Mouse (Mus musculus) kidney, embryonic 15.5 days (tissue): ENCODE results near the gene Alox5. TPM values are rescaled to one million over a fixed set of nuclear protein-coding genes. Genes with fewer than 3 reads are reported as not detected.

Experiments
- ATAC-seq: fragments of 200-750 bp; cut with Nextera tagmentation; replicated peaks from 2 replicates; pipeline ENCODE4 v1.8.0; 2017; ENCODE audit warnings: moderate TSS enrichment; ENCODE audit not compliant: low FRiP score
- H3K27ac ChIP-seq: fragments of 300-500 bp; sonication (generic); 2 replicates; pipeline ENCODE4 v1.5.1; 2015; ENCODE audit warnings: mild to moderate bottlenecking, inconsistent platforms
- H3K27me3 ChIP-seq: fragments of 300-500 bp; sonication (generic); 2 replicates; pipeline ENCODE4 v1.6.1; 2015; ENCODE audit warnings: inconsistent platforms
- H3K36me3 ChIP-seq: fragments of 300-500 bp; sonication (generic); 2 replicates; pipeline ENCODE4 v1.6.1; 2015; ENCODE audit warnings: inconsistent platforms
- H3K4me1 ChIP-seq: fragments of 300-500 bp; sonication (generic); 2 replicates; pipeline ENCODE4 v1.6.1; 2015; ENCODE audit warnings: inconsistent platforms
- H3K4me2 ChIP-seq: fragments of 300-500 bp; sonication (generic); 2 replicates; pipeline ENCODE4 v1.6.1; 2015; ENCODE audit warnings: moderate library complexity, mild to moderate bottlenecking, inconsistent platforms
- H3K4me3 ChIP-seq: fragments of 300-500 bp; sonication (generic); replicated peaks from 2 replicates; pipeline ENCODE4 v1.5.1; 2015; ENCODE audit warnings: mild to moderate bottlenecking, inconsistent platforms
- H3K9ac ChIP-seq: fragments of 300-500 bp; sonication (generic); 2 replicates; pipeline ENCODE4 v1.6.1; 2015; ENCODE audit warnings: mild to moderate bottlenecking, inconsistent platforms
- H3K9me3 ChIP-seq: fragments of 300-500 bp; sonication (generic); replicated peaks from 2 replicates; pipeline ENCODE4 v1.6.1; 2016; ENCODE audit warnings: inconsistent platforms
- WGBS: fragments of 180-500 bp; shearing (Covaris S2); methylation state at CpG from one replicate; pipeline ENCODE4 v1.1.7; 2015; ENCODE audit warnings: mixed read lengths; 5-methylcytosine and 5-hydroxymethylcytosine counted together
- polyA plus RNA-seq: library from polyadenylated mRNA; unstranded; fragments of >200 nt; fragmentation: Nextera tagmentation; extraction: Ambion mirVana; gene quantifications from 2 replicates; pipeline ENCODE4 v1.2.1, GENCODE M21; 2015

The Alox5 gene
- polyA plus RNA-seq, 1 experiment from 2014 or later = 0.92 TPM

DNA sequence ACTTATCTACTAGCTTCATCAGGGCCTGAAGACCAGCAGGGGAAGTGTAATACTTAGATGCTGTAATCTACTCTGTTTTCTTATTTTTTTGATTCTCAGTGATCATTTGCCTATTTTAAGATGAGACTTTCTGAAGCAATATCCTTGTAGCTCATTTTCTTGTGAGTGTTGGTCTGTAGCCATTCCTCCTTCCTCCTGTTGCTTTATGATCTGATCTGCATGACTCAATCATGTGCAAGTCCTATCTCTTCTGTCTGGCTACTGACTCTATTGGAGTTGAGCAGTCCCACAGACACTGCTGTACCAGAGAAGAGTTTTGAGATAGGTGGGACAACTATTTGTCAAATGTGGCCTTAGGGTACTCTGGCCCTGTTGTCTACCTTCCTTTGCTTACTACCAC lies 86.4 kb downstream of the Alox5 start:
- no peak overlapping the region for H3K27ac ChIP-seq
- H3K9ac ChIP-seq = no peak overlapping the region
- peaks cover 11% of the 10 kb centered on the region; the same call in 1 of the 2 replicates for H3K36me3 ChIP-seq
- no peaks in the 10 kb centered on the region for H3K27me3 ChIP-seq
- peaks cover 6% of the 10 kb centered on the region; the same call in 1 of the 2 replicates for H3K4me1 ChIP-seq
- no peak overlapping the region for H3K4me2 ChIP-seq
- no peak overlapping the region for H3K4me3 ChIP-seq
- no peaks in the 10 kb centered on the region for H3K9me3 ChIP-seq
- ATAC-seq = no peak

DNA sequence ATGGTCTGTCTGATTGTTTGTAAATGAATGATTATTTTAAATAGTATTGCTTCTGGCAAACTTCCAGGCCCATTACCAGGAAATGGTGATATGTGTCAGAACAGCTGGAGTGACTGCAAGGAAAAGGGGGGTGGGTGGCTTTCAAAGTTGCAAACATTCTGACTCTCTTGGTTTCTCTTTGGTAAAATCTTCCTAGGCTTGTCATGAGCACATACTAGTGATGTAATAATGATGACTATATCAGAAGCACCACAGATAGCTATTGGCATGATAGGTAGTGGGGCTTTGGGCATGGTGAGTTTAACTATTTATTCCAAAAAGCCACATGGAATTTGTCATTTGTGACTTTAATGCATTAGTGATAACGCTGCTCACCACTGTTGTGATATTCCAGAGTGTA lies 86.8 kb downstream of the Alox5 start:
- no peak overlapping the region for H3K4me3 ChIP-seq
- WGBS = 92% methylated on average over 1 of the region's 1 CpGs
- H3K9me3 ChIP-seq = no peaks in the 10 kb centered on the region
- ATAC-seq = no peak
- H3K4me1 ChIP-seq = peaks cover 6% of the 10 kb centered on the region; the same call in 1 of the 2 replicates
- H3K27me3 ChIP-seq = no peaks in the 10 kb centered on the region
- H3K27ac ChIP-seq = no peak overlapping the region
- peaks cover 11% of the 10 kb centered on the region; the same call in 1 of the 2 replicates for H3K36me3 ChIP-seq
- H3K4me2 ChIP-seq = no peak overlapping the region
- no peak overlapping the region for H3K9ac ChIP-seq

DNA sequence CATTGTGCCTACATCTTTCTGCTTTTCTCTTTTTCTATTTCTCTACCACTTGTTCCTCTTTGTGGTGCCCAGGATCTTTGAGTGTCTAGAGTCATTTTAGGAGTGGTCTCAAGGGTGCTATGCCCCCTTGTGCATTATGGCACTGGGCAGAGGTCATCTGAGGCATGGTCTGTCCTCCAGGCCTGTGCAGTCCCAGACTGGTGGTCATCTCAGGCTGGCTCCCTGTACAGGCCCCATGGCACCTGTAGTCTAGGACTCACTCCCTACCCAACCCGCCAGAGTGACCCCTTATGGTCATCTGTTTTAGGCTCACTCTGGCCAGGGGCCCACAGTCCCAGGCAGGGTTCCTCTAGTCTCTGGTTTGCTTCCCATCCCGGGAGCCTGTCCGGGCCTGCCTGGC lies 89.5 kb downstream of the Alox5 start:
- no peak overlapping the region for H3K4me2 ChIP-seq
- H3K27me3 ChIP-seq = no peaks in the 10 kb centered on the region
- H3K9me3 ChIP-seq = no peaks in the 10 kb centered on the region
- no peak overlapping the region for H3K9ac ChIP-seq
- no peaks in the 10 kb centered on the region for H3K36me3 ChIP-seq
- no peak overlapping the region for H3K4me3 ChIP-seq
- WGBS = 89% methylated on average over 3 of the region's 3 CpGs
- H3K4me1 ChIP-seq = peaks cover 6% of the 10 kb centered on the region; the same call in 1 of the 2 replicates
- no peak overlapping the region for H3K27ac ChIP-seq
- no peak for ATAC-seq

DNA sequence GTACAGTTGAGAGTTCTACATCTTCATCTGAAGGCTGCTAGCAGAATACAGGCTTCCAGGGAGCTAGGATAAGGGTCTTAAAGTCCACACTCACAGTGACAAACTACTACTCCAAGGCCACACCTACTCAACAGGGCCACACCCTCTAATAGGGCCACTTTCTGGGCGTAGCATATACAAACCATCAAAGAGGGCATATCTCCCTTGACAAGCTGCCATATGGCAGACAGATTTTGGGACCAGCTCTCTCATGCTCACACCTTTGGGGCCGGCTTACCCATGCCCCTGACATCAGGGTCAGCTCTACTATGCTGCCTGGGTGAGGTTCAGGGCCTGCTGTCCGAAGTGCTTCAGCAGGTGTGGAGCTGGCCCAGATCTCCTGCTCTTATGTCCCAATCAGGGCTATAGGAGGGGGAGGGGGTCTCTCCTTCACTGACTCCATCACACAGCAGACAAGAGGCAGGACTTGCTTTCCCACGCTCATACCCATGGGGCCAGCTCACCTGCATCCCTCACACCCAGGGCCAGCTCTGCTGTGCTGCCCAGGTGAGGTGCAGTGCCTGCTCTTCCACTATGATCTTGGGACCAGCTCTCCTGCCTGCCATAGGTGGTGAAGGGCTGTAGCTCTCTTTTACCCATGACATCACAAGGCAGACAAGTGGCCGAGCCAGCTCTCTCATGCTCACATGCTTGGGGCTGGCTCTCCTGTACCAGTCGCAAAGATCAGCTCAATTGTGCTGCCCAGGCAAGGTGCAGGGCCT lies 90.6 kb downstream of the Alox5 start:
- Histone ChIP-seq H3K9ac (no peak overlapping the region), H3K4me3 (no peak overlapping the region), H3K36me3 (no peaks in the 10 kb centered on the region), H3K27me3 (no peaks in the 10 kb centered on the region), H3K4me1 (peaks cover 6% of the 10 kb centered on the region; the same call in 1 of the 2 replicates), H3K9me3 (no peaks in the 10 kb centered on the region), H3K4me2 (no peak overlapping the region), H3K27ac (no peak overlapping the region)
- ATAC-seq = peak; percentile 74
- WGBS = 89% methylated on average over 6 of the region's 6 CpGs

DNA sequence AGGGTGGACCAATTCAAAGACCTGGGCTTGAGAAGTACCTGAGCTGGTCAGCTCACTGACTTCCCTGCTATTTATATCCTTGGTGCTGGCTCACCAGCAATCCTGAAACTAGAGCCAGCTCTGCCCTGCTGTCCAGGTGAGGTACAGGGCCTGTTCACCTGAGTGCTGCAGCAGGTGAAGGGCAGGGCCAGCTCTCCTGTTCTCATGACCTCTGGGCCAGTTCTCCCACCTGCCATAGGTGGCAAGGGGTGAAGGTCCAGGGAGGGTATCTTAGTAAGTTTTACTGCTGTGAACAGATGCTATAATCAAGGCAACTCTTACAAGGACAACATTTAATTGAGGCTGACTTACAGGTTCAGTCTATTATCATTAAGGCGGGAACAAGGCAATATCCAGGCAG lies 91.2 kb downstream of the Alox5 start:
- H3K4me2 ChIP-seq = no peak overlapping the region
- no peaks in the 10 kb centered on the region for H3K9me3 ChIP-seq
- H3K27me3 ChIP-seq = no peaks in the 10 kb centered on the region
- ATAC-seq = no peak
- peaks cover 6% of the 10 kb centered on the region; the same call in 1 of the 2 replicates for H3K4me1 ChIP-seq
- H3K36me3 ChIP-seq = no peaks in the 10 kb centered on the region
- H3K9ac ChIP-seq = no peak overlapping the region
- 93% methylated on average over 1 of the region's 1 CpGs for WGBS
- no peak overlapping the region for H3K27ac ChIP-seq
- H3K4me3 ChIP-seq = no peak overlapping the region

DNA sequence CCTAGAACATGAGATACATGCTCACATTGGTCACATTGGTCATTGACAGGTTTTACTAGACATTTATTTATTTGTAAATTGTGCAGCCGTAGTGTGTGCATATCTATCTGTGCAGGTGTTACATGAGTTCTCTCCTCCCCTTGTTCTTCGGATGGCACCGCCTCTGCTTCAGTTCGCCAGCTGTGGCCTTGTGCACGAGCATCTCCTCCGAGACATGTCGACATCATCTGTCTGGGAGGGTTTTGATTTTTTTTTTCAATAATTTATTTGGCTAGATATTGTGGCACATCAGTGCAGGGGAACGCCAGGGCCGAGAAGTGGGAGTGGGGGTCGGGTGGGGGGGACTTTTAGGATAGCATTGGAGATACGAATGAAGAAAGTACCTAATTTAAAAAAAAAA lies 93.0 kb downstream of the Alox5 start:
- ATAC-seq = no peak
- Histone ChIP-seq H3K9ac (no peak overlapping the region), H3K4me1 (peaks cover 6% of the 10 kb centered on the region; the same call in 1 of the 2 replicates), H3K9me3 (no peaks in the 10 kb centered on the region), H3K4me2 (no peak overlapping the region), H3K36me3 (no peaks in the 10 kb centered on the region), H3K27me3 (no peaks in the 10 kb centered on the region), H3K27ac (no peak overlapping the region), H3K4me3 (no peak overlapping the region)
- WGBS = 83% methylated on average over 11 of the region's 11 CpGs

DNA sequence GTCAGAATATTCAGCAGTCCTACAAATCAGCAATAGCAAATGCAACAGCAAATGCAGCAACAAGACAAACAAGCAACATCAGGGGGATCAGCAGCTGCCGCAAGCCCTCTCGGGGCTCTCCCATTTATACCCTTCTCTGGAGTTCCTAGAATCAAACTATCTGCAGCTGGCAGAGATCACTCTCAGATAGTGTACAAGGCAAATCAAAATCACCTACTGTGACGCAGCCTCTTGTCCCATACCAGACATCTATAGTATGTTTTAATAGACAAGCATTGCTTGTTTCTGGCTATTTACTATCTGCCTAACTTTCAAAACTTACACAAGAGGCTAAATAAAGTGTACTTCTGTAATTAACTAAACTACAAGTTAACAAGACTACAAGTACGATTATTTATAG lies 99.0 kb downstream of the Alox5 start:
- no peak overlapping the region for H3K9ac ChIP-seq
- ATAC-seq = no peak
- H3K4me3 ChIP-seq = no peak overlapping the region
- no peak overlapping the region for H3K27ac ChIP-seq
- peaks cover 3% of the 10 kb centered on the region; the same call in 1 of the 2 replicates for H3K4me1 ChIP-seq
- no peaks in the 10 kb centered on the region for H3K9me3 ChIP-seq
- no peaks in the 10 kb centered on the region for H3K36me3 ChIP-seq
- H3K4me2 ChIP-seq = no peak overlapping the region
- no peaks in the 10 kb centered on the region for H3K27me3 ChIP-seq
- 89% methylated on average over 4 of the region's 4 CpGs for WGBS

DNA sequence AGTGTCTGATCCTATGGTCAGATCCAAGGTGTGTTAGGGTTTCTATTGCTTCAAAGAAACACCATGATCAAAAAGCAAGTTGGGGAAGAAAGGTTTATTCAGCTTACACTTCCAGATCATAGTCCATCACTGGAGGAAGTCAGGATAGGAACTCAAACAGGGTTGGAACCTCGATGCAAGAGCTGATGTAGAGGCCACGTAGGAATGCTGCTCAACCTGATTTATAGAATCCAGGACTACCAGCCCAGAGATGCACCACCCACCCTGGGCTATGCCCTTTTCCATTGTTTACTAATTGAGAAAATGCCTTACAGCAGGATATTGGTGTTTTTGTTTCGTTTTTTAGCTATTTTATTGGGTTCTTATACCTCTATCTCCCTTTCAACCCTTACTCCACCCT lies 99.5 kb downstream of the Alox5 start:
- Histone ChIP-seq H3K4me2 (no peak overlapping the region), H3K9ac (no peak overlapping the region), H3K36me3 (no peaks in the 10 kb centered on the region), H3K9me3 (no peaks in the 10 kb centered on the region), H3K4me3 (no peak overlapping the region), H3K27ac (no peak overlapping the region), H3K4me1 (peaks cover 6% of the 10 kb centered on the region; the same call in 1 of the 2 replicates), H3K27me3 (no peaks in the 10 kb centered on the region)
- 88% methylated on average over 3 of the region's 3 CpGs for WGBS
- ATAC-seq = no peak

Other genes starting within 250 kb of the Alox5 start
- 6.7 and 7.6 TPM in 2 replicates for gene Zfand4, start 197.0 kb downstream of the Alox5 start, polyA plus RNA-seq
- gene March8, start 123.2 kb downstream of the Alox5 start, polyA plus RNA-seq = 37.5 and 40.4 TPM in 2 replicates
- gene Olfr211, start 27.9 kb upstream of the Alox5 start, polyA plus RNA-seq = not detected in 2 replicates
- gene Olfr212, start 45.3 kb upstream of the Alox5 start, polyA plus RNA-seq = not detected in 2 replicates
- not detected in 2 replicates for gene Olfr213, start 77.3 kb upstream of the Alox5 start, polyA plus RNA-seq
- 0.33 and 0.47 TPM in 2 replicates for gene Gm5580, start 90.0 kb upstream of the Alox5 start, polyA plus RNA-seq
- gene Olfr214, start 93.1 kb upstream of the Alox5 start, polyA plus RNA-seq = not detected in 2 replicates
- not detected in 2 replicates for gene Olfr215, start 123.0 kb upstream of the Alox5 start, polyA plus RNA-seq
- 184 and 199 TPM in 2 replicates for gene Zfp422, start 167.8 kb upstream of the Alox5 start, polyA plus RNA-seq
- gene Depp1, start 189.4 kb upstream of the Alox5 start, polyA plus RNA-seq = 29.3 and 30.6 TPM in 2 replicates
- gene Rassf4, start 212.8 kb upstream of the Alox5 start, polyA plus RNA-seq = 6.0 and 6.1 TPM in 2 replicates